Mouse (Mus musculus): ENCODE data around the gene Trip12.
A peak's percentile ranks its signal among the peaks of the same experiment; 100 is the strongest.

Gene Trip12

DNA sequence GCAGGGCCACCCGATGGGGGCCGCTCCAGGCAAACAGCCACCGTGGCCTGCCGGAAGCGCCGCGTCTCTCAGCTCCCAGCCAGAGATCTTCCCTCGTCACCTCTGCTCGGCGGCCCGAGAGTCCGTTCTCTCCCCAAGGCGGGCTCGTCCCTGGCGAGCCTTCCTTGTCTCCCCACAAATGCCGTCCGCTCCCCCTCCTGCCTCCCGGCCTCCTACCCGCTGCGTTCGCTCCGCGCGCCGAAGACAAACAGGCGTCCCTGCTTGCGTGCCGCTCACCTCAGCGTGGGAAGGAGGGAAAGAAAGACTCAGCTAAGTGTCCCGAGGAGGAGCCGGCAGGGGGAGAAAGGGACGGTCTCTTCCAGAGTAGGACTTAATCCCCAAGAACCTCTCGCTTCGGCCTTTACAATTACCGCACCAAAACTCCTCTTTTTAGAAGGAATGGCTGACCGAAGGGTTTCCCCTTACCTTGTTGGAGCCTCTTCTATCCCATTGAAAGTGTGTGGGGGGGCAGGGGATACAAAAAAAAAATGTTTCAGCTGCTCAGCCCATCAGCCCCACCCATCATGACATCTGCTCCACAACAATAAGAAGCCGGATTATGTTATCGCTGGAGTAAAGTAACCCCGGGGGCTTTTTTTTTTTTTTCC, at the start of gene Trip12:
Gene Trip12 (minus strand): TSS at position 499 of the 647 bp plus-strand sequence.
- no peak for DNase-seq (ENCODE audit: low spot score in 2 of 2)

DNA sequence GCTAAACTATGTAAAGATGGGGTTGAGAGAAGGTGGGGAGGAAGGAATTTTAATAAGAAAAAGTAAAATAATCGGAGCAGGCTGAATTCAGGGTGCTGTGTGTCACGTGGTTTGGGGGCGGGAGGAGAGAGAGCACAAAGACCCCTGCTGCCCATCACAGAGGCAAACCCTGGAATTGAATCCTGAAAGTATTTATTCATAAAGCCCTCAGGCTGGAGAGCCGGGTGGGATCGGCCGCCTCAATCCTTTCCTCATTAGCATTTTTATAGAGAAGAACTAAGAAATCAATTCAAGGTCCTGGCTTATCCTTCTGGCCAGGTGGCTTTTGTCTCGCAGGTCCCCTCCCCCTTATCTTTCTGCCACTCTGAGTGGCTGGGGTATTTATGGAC, 49.7 kb upstream of the Trip12 start:
- DNase-seq (ENCODE audit: low spot score in 2 of 2) = no peak

DNA sequence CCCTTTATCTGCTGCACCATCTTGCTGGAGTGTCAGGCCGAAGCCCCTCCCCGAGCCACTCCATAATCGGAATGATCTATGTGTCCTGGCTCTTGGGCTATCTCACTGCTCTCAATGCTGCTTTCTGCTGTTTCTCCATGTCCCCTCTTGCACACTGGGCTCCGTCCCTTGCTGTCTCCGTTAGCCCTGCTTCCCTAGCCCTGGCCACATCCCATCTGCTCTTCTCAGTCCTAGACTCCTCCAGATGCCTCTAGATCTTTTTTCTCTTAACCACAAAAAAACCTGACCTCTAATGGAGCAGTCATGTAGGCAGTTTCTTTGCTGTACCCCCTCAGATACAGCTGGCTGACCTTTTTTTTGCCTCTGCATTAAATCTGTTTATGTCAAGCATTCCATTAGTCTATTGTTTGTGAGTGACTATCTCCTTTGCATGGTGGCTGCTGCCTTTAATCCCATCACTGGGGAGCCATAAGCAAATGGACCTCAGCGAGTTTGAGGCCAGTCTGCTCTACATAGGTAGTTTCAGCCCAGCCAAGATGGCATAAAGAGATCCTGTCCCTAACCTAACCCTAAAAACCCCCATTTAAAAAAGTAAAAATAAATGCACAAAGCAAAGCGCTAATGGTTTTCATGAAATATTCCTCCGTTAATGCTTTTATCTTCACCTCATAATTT, 49.2 kb upstream of the Trip12 start:
- DNase-seq (ENCODE audit: low spot score in 2 of 2) = no peak

DNA sequence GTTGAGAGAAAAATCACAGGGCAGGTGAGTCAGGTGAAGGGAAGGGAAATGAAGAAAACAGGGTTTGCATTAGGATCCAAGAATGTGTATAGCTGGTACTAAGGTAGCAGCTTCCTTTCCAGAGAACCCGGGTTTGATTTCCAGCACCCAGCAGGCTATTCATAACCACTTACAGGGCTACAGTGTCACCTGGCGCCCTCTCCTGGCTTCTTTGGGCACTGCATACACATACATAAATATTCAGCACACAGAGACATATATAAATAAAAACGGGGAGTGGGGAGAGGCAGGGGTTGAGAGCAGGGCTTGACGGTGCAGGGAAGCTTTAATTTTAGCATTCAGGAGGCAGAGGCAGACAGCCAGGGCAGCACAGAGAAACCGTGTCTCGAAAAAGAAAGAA, 45.6 kb upstream of the Trip12 start:
- DNase-seq (ENCODE audit: low spot score in 2 of 2) = peak in 1 of 2 experiments; percentile 3

DNA sequence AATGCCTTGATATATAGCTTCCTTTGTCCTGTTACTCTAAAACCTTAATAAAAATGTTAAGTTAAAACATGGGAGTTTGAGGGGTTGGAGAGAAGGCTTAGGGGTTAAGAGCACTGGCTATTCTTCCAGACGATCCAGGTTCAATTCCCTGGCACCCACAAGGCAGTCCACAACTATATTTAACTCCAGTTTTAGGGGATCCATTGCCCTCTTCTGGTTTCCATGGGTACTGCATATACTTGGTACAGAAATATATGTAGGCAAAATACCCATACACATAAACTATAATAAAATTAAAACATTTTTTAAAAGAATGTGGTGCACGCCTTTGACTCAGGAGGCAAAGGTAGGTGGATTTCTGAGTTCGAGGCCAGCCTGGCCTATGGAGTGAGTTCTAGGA, 44.9 kb upstream of the Trip12 start:
- no peak for DNase-seq (ENCODE audit: low spot score in 2 of 2)

DNA sequence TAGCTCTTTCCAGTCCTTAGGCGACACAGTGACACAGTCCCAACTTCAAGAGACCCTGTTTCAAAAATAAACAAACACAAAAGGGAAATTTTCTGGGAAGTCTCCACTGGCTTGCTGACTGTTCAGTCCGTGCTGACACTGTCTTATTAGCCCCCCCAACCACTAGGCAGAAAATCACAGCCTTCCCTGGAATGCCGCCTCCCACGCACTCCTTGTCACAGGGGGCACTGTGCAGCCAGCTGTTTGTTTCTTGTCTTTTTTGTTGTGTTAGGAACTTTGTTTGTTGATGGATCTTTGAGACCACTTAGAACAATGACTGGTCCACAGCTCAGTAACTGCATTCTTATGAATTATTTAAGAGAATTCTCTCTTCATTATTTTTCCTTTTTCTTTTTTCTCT, 43.6 kb upstream of the Trip12 start:
- no peak for DNase-seq (ENCODE audit: low spot score in 2 of 2)

DNA sequence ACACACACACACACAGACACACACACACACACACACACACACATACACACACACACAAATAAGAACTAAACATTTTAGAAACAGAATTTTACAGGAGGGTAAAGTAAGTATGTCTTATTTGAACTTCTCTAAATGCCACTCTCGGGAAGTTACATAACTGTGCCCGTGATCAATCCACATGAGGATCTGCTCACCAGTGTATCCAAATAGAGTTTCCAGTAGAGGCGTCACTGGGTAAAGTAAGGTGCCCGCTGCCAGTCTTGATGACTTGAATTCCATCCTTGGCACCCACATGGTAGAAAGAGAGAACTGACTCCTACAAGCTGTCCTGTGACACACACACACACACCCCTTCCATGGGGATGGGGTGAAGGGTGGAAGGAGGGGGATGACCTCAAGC, 42.6 kb upstream of the Trip12 start:
- no peak for DNase-seq (ENCODE audit: low spot score in 2 of 2)

DNA sequence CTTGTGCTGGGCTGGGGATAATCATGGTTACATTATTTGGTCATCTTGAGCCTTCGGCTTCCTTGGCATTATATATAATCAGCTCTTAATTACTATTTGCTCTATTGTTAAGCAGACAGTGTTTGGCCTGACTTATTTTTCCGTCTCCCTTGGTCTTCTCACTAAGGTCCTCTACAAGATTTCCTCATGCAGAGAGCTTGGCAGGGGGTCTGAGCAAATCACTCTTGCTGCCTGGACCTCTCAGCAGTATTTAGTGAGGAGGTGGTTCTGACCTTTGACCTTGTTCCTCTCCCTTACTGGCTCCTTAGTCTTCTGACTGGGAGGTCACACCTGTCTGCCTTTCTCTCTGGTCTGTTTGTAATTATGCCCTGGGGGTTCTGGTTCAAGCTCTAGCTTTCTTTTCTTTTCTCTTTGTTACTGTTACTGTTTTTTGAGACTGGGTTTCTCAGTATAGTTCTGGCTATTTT, 41.8 kb upstream of the Trip12 start:
- DNase-seq (ENCODE audit: low spot score in 2 of 2) = no peak

DNA sequence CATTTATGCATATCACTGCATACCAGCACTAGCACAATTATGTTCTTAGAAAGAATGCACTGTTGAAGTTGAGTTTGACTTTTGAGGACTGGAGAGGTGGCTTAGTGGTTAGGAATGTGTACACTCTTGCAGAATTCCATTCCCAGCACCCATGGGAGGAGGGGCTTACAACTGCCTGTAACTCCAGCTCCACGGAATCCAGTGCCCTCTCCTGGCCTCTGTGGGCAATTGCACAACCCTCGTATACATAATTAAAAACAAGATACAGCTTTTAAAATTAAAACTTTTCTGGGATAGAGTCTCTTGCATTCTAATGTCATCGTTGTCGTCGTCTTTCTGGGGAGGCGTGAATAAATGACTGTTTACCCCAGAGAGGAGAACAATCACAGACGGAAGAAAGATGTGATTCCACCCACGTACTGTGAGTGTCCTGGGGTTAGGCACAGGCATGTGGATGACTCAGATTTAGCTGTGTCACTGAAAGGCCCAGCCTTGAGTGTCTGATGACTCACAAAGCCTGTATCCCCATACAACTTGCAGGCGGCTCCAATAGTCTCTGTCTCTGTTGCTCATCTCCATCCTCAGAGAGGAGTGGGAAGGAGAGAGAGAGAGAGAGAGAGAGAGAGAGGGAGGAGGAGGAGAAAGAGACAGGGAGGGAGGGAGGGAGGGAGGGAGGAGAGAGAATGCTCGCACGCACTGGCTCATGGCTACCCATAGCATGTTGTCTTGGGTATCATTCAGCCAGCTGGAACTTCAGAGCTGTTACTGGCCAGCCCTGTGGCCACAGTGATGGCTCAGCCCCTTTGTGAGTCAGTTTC, 41.1 kb upstream of the Trip12 start:
- DNase-seq (ENCODE audit: low spot score in 2 of 2) = no peak

DNA sequence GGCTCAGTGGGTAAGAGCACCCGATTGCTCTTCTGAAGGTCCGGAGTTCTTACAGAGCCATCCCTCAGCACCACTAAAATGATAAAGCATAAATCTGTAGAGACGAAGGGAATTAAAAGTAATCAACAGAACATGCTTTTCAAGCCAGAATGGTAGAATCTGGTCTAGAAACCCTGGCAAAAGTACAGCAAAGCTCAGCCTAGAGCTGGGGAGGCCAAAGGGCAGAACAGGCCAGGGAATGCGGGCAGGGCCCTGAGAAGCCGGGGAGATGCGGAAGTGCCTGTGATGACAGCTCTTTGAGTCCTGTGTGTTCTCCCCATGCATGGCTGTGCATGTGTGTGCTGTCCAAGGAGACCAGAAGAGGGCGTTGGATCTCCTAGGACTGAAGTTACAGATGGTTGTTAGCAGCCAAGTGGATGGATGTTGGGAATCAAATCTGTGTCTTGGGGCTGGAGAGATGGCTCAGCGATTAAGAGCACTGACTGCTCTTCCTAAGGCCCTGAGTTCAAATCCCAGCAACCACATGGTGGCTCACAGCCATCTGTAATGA, 39.3 kb upstream of the Trip12 start:
- DNase-seq (ENCODE audit: low spot score in 2 of 2) = no peak

DNA sequence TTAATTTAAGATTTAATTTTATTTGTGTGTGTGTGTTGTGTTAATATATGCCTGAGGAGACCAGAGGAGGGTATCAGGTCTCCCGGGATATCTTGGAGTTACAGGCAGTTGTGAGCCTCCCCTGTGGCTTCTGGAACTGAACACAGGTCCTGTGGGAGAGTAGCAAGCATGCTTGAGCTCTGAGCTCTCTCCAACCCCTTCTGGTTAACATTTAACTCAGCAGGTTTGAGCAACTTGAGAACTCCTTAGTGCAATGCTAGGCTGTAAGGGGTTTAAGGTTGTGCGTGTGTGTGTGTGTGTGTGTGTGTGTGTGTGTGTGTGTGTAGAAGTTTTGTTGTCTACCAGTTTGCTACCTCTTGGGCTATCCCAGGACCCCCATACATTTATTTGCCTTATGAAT, 37.3 kb upstream of the Trip12 start:
- no peak for DNase-seq (ENCODE audit: low spot score in 2 of 2)

DNA sequence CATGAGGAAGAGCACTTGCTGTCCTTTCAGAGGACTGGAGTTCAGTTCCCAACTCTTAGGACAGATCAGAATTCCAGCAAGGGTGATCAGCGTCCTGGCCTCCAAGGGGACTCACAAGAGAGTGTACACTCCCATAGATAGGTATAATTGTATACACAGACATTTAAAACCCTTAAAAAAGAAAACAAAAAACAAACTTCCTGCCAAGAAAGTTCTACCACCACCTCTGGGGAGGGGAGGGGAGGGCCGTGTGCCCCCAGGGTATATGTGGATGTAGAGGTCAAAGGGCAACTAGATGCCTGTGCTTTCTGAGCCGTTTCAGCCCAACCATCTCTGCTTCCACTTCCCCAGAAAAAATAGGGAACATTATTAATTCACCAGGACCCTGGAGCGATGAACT, 32.6 kb upstream of the Trip12 start:
- no peak for DNase-seq (ENCODE audit: low spot score in 2 of 2)

DNA sequence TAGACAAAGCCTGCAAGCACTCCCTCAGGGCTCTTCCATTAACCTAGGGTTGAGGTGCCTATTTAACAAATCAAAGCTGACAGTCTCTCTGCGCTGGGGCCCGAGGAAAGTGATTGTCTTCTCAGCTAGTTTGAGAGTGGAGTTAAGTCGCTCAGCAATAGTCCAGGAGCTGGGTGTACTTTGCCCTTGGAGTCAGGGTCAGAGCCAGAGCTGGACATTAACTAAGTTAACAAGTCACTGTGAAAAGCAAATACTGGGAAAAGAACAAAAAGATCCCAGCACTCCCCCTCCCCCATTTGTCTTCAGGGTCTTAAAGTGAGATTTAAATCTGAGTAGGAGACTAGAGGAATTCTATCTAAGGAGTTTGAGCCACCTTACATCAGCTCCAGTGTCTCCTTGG, 31.8 kb upstream of the Trip12 start:
- DNase-seq (ENCODE audit: low spot score in 2 of 2) = no peak

DNA sequence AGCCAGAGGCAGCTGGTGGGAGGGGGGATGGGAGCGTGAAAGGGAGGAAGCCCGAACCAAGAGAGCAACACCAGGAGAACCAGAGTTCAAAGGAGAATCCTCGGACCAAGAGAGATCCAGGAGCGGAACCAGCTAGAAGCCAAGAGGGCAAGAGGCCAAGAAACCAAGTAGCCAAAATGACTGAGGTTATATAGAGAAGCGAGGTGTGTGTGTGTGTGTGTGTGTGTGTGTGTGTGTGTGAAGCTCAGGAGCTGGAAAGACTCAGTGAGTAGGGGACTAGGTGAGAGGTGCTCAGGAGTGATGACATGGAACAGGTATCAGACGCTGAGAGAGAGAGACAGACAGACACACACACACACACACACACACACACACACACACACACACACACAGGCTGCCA, 30.8 kb upstream of the Trip12 start:
- no peak for DNase-seq (ENCODE audit: low spot score in 2 of 2)

DNA sequence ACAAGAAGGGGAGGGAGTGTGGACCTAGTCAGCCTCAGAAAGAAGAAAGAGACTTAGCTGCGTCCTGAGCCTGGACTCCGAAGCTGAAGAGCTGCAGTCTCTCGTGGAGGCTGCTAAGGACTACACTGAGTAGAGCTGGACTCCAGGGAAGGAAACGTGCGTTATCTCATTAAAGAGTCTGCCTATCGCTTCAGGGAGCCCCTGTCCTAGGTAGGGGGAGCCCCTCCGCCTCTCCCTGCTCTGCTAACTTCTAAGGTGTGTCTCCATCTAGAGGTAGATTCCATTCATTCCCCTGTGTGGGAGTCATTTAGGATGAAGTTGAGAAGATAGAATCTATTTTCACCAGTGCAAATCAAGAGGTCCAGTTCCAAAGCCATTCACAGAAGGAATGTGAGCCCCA, 29.2 kb upstream of the Trip12 start:
- DNase-seq (ENCODE audit: low spot score in 2 of 2) = no peak

DNA sequence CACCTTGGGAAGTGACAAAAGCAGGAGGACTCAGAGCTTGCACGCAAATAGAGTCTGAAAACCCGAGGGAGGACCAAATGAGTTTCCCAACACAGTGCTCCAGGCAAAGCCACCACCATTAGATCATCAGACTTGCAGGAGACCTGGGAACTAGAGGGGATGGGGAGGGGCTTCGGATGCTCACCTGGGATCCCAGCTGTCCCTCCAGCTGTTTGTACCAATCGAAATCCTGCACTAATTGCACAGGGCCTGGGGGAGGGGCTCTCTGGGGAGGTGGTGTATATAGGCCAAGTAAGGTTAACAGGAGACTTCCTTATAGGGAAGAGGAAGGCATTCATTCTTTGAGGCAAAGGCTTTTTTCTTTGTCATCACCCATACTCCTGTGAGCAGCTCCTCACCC, 28.5 kb upstream of the Trip12 start:
- DNase-seq (ENCODE audit: low spot score in 2 of 2) = no peak

DNA sequence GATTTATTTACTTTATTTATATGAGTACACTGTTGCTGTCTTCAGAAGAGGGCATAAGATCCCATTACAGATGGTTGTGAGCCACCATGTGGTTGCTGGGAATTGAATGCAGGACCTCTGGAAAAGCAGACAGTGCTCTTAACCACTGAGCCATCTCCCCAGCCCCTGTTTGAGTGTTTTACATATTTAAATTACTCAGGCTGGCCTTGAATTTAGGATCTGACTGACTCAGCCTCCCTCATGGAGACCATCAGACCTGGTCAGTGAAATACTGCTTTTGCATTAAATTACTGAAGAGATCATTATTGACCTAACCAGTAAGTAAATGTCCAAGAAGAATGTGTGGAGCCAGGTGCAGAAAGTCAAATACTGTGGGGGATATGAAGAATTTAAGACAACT, 28.0 kb upstream of the Trip12 start:
- DNase-seq (ENCODE audit: low spot score in 2 of 2) = no peak

DNA sequence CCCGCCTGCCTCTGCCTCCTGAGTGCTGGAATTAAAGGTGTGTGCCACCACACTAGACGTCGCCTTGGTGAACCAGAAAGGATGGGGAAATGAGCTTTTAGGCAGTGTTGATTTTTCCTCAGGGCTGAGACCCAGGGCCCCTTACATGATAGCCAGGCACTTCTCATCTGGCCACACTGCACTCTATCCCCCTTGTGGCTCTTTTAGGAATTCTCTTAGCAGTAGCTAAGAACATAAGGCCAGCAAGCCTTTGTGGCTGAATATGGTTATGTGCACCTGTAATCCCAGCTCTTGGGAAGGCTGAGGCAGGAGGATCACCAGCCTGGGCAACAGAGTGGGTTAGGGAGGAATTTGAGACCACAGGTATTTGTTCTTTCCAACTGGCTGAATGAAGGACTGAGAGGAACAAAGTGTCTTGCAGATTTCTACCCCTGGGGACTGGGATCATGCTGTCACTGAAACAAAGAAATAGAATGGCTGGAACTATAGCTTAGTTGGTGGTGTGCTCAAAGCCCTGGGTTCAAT, 26.5 kb upstream of the Trip12 start:
- DNase-seq (ENCODE audit: low spot score in 2 of 2) = no peak

DNA sequence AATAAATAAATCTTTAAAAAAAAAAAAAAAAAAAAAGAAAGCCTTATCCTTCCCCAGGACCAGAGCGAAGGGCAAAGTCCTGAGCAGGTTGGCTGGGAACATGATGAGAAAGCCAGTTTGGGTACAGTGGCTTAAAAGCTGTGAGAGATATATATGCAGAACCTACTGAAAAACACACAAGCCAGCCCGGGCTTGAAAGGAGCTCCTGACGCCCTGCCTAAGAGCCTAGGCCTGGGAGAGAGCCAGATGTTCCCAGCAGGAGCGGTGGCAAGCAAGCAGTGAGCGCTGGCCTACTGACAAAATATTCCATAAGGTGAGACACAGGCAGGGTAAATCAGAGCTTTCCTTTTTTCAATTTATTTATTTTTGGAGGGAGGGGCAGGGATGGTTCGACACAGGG, 25.9 kb upstream of the Trip12 start:
- DNase-seq (ENCODE audit: low spot score in 2 of 2) = no peak

DNA sequence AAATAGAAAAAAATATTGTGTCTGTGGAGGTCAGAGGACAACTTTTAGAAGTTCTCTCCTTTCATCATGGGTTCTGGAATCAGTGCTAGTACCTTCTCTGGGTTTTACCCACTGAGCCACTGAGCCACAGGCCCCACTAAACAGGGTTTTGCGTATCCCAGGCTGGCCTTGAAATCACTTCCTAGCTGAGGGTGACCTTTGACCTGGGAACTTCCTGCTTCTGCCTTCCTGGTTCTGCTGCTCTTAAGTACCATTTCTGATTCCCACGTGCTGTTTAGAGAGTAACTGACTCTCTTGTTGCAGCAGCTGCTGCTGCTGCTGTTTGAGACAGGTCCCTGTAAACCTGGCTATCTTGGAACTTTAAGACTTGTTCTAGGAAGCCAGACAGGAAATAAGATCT, 24.3 kb upstream of the Trip12 start:
- DNase-seq (ENCODE audit: low spot score in 2 of 2) = no peak

DNA sequence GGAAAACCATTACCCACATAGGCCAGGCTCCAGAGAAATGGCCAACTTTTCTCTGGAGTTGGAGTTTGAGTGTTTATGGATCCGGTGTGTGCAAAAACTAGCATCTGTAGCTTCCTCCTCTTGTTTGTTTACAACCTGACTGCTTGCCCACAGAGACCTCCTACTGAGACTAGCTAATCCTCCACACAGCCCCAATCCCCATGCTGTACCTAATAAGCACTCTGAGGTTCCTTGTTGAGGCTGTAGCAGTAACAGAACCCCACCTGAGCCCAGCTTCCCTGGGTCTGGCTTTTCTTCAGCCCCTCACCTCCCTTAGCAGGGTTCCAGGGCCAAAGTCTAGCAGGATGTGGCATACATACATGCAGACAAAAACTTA, 20.9 kb upstream of the Trip12 start:
- DNase-seq (ENCODE audit: low spot score in 2 of 2) = no peak

Data from natural killer cell, adult 2 months (primary cell).